Mouse (Mus musculus): ENCODE measurements around the gene Scap.
"Not testable (repeated sequence)": the region's sequence is repeated elsewhere in the genome, so short reads cannot be mapped to it uniquely, and the experiment has no call there.

Scap gene

DNA sequence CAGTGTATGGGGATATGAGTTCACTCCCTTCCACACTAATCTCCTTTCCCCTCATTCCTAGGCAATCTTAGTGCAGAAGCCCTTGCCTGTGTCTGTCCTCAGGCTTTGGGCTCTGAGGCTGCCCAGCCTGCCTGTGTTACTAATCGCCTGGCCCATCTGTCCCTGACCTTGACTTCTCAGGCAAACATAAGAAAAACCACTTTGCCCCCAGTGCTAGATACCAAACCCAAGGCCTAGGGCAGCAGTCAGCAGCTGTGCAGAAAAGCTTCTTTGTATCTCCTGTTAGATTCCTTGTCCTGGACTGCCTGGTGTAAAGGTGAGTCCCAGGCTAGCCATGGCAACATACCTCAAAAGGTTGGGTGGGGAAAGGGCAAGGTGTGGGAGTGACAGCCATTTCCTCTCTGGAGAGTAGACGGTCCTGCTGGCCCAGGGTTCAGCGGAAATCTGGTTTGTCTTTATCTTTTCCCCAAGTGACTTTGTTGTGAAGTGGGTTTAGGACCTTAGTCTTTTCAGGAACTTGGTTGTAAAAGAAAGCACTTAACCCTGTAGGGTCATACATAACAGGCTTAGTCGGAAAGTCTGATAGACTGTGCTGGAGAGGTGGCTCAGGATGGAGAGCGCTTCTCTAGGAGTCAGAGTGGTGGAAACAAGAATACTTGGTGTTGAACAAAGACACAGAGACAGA lies 4.0 kb upstream of the Scap start:
- in situ Hi-C loops (cut with MboI; ENCODE audit: low pct_unique_long_range_greater_than_20kb in 1 of 2, low sequenced_read_pairs in 2 of 2, unreplicated experiment in 1 of 2): no loop called here

DNA sequence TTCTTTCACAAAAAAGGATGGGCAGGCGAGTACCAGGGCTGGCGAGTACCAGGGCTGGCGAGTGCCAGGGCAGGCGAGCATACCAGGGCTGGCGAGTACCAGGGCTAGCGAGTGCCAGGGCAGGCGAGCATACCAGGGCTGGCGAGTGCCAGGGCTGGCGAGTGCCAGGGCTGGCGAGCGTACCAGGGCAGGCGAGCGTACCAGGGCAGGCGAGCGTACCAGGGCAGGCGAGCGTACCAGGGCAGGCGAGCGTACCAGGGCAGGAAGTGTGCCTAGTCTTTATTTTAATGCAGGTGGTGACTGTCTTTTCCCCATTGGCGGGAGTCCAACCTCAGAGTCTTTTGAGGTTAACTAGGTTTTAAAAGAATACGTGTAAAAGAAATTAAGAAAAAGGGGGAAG lies 3.4 kb upstream of the Scap start:
- in situ Hi-C loops (cut with MboI; ENCODE audit: low pct_unique_long_range_greater_than_20kb in 1 of 2, low sequenced_read_pairs in 2 of 2, unreplicated experiment in 1 of 2): no loop called here

DNA sequence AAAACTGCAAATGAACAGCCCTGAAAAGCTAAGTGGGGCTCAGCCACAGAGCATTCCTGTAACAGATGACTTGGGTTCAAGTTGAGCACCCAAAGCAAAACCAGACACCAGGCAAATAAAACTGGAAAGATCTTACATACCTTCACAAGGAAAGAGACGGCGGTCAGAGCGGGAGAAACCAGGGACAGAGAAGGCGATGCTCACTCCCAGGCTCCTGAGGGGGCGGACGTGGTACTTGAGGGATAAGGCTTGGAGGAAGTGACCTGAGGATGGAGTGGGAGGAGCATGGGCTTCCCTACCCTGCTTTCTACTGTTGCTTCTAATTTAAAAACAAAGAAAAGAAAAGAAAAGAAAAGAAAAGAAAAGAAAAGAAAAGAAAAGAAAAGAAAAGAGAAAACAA lies 2.7 kb upstream of the Scap start:
- in situ Hi-C loops (cut with MboI; ENCODE audit: low pct_unique_long_range_greater_than_20kb in 1 of 2, low sequenced_read_pairs in 2 of 2, unreplicated experiment in 1 of 2): no loop called here

DNA sequence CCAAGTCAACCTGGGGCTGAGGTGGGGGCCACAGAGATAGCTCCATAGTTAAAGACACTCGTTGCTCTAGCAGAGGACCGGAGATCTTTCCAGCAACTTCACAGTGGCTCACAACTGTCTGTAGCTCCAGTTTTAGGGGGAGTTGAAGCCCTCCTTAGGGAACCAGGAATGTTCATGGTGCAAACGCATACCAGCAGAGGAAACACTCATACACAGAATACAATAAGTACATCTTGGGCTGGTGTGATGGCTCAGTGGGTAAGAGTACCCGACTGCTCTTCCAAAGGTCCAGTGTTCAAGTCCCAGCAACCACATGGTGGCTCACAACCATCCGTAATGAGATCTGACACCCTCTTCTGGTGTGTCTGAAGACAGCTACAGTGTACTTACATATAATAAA lies 2.2 kb upstream of the Scap start:
- in situ Hi-C loops (cut with MboI; ENCODE audit: low pct_unique_long_range_greater_than_20kb in 1 of 2, low sequenced_read_pairs in 2 of 2, unreplicated experiment in 1 of 2): not testable (repeated sequence)

DNA sequence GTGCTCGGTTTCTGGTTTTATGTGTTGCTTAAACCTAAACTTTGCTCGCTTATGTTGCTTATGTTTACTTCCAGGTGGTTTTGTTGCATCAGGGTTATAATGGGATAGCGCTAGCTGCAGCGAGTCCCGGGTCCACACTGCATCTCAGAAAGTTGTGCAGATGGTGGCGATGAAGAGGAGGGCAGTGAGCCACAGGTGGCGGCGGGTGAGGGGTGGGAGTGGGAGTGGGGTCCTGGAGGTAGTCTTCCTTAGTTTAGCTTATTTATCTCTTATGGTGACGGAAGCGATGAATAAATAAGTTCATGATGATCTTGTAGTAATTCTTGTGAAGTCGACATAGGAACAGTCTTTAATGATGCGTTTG lies 790 bp downstream of the Scap start:
- in situ Hi-C loops (cut with MboI; ENCODE audit: low pct_unique_long_range_greater_than_20kb in 1 of 2, low sequenced_read_pairs in 2 of 2, unreplicated experiment in 1 of 2): no loop called here

DNA sequence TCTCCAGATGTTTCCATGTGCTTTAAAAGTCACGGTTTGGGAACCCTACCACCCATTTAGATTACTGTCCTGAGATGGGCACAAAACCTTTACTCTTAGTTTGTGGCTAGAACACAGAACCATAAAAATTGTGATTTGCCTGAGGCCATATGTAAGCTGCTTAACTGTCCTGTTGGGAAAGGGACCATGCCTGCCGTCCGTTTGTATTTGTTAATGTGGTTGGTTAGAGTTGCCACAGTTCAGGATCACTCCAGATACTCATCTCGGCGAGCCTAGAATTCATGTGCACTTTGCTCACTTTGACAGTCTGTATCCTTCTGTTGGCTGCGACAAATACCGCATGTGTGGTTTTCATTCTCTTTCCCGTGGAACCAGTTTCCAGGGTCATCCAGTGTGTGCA lies 1.8 kb downstream of the Scap start:
- in situ Hi-C loops (cut with MboI; ENCODE audit: low pct_unique_long_range_greater_than_20kb in 1 of 2, low sequenced_read_pairs in 2 of 2, unreplicated experiment in 1 of 2): no loop called here

DNA sequence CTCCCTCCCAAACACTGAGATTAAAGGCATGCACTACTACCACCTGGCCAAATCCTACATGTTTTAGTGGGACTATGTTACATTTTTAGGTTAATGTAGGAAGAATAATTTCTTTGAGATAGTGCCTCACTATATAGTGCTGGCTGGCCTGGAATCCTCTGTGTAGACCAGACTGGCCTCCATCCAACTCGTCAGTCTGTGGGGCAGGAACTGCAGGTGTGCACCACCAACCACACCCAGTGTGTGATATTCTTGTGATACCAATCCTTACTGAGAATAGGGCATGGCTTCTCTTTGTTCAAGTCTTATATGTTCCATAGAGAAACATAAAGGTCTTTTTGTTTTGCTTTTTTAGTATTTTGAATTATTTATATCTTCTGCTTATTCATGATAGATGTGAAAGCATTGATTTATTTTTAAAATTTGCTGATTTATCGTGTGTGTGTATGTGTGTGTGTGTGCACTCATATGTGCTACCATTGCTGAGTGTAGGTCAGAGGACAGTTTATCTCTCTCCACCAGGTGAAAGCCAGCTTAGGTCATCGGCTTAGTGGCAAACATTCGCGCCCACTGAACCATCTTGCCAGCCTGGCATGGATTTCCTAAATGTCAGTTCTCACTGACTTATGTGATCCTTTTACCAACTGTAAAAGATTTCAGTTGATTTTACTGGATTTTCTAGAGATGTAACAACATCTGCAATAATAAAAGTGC lies 7.1 kb downstream of the Scap start:
- in situ Hi-C loops (cut with MboI; ENCODE audit: low pct_unique_long_range_greater_than_20kb in 1 of 2, low sequenced_read_pairs in 2 of 2, unreplicated experiment in 1 of 2): no loop called here

DNA sequence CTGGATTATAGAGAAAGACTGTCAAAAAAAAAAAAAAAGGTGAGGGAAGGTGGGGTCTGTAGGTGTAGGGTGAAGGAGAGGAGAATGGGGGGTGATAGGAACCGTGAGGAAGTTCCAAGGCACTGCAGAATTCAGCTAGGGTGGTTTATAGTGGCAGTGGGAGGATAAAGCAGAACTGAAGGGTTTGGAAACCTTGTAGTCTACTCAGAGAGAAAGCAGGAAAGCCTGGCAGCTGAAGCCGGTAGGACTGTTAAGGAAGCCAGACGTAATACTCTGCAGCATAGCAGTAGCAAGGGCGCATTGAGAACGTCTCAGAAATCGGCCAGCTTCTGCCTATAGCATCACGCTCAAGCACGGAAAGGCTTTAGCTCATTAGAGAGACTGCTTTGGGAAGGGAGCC lies 8.9 kb downstream of the Scap start:
- in situ Hi-C loops (cut with MboI; ENCODE audit: low pct_unique_long_range_greater_than_20kb in 1 of 2, low sequenced_read_pairs in 2 of 2, unreplicated experiment in 1 of 2): no loop called here

DNA sequence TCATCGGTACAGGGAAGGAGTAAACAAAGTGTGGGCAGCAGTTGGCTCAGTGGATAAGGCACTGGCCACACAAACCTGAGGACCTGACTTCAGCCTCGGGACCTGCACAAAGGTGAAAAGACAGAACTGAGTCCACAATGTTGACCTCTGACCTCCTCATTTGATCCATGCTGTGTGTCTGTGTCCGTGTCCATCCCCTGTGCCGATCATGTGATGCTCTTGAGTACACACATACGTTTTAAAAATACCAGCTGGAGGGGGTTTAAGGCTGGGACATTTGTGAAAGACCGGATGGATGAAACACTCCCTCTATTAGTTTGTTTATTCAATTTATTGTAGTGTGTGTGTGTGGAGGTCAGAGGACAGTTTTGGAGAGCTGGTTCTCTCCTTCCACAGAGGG lies 10.7 kb downstream of the Scap start:
- in situ Hi-C loops (cut with MboI; ENCODE audit: low pct_unique_long_range_greater_than_20kb in 1 of 2, low sequenced_read_pairs in 2 of 2, unreplicated experiment in 1 of 2): no loop called here

DNA sequence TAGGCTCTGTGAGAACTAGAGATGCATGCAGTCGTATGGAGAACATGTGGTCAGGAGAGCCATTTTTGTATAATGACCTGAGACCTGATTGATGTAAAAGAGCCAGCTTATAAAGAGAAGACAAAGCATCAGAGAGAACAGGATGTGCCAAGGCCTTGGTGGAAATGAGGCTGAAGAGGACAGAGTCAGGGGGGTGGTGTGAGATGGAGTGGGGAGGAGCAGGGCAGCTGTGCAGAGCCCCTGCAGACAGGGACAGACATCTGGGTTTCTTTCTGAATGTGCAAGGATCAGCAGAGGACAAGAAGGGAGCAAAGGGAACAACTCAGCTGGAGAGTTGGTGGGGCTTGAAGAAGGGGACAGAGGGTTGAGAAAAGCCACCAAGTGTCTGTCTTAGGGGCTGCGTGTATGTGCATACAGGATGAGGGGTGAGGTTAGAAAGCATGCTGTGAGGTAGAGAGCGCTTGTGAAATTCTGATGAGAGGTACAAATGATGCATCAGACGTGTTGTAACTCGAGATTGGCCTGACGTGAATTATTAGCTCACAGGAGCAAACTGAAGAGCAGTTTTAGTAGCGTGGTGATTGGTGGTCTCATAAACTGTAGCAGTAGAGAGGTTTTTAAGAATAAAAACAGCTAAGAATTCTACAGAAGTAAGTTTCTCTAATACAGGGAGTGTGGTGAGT lies 12.1 kb downstream of the Scap start:
- in situ Hi-C loops (cut with MboI; ENCODE audit: low pct_unique_long_range_greater_than_20kb in 1 of 2, low sequenced_read_pairs in 2 of 2, unreplicated experiment in 1 of 2): no loop called here

DNA sequence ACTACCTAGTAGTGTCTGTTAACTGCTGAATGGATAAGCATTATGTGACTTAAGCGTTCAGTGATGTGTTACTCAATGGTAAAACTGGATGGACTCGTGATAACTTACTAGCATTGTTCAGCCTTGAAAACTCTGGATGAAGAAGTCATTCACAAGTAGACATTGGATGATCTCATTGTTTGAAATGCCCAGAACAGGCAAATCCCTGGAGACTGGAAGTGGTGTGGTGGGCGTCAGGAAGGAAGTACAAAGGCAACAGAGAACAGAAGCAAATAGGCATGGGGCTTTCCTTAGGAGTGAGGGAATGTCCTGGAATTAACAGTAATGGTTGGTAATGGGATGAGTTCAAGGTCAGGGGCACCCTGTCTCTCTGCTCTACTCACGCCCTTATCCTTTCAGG lies 15.8 kb downstream of the Scap start:
- in situ Hi-C loops (cut with MboI; ENCODE audit: low pct_unique_long_range_greater_than_20kb in 1 of 2, low sequenced_read_pairs in 2 of 2, unreplicated experiment in 1 of 2): no loop called here

DNA sequence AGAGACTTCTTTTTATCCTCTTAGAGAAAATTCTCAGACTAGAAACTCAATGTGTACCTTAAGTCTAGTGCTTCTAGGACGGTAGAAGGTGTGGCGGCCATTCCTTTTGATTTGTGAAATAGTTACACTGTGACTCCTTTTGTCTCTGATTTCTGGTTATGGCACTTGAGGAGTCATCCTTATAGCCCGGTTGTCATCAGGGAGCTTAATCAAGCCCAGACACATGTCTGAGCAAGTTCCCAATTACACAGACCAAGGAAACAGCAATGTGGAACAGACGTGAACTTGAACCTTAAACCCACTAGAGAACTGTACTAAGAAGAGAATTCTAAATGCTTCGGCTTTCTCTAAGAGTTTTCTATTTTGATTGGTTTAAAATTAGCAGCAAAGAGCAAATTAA lies 17.1 kb downstream of the Scap start:
- in situ Hi-C loops (cut with MboI; ENCODE audit: low pct_unique_long_range_greater_than_20kb in 1 of 2, low sequenced_read_pairs in 2 of 2, unreplicated experiment in 1 of 2): no loop called here

DNA sequence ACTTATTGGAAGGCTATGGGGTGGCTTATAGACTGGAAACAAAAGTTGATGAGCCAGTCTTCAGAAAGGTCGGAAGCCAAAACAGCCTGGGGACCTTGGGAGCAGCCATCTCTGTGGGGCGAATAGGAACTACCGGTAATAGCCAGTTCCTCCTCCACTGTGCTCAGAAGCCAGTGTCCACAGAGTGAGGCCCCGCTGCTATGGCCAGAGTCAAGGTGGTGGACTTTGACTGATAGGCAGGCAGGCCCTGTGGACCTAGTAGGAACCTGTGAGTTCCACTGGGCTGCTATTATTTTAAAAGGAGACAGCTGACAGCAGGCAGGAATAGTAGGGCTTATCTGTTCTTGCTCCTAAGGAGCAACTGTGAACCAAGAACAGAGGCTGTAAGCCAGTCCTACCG lies 17.5 kb downstream of the Scap start:
- in situ Hi-C loops (cut with MboI; ENCODE audit: low pct_unique_long_range_greater_than_20kb in 1 of 2, low sequenced_read_pairs in 2 of 2, unreplicated experiment in 1 of 2): no loop called here

DNA sequence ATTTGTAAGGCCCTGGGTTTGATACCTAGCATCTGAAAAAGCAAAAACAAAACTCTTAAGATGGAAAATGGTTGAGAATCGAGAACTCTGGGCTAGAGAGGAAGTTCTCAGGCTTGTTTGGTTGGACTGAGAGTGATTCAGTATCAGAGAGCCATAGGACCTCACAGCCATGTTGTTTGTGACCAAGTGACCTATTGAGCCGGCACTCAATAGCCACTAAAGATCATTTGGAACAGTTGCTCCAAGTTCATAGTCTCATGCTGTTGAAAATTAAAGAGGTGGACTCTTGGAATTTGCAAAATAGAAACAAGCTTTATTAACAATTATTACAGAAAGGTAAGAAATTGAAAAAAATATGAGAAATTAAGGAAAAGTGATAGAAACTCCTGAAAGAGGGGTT lies 18.3 kb downstream of the Scap start:
- in situ Hi-C loops (cut with MboI; ENCODE audit: low pct_unique_long_range_greater_than_20kb in 1 of 2, low sequenced_read_pairs in 2 of 2, unreplicated experiment in 1 of 2): no loop called here

DNA sequence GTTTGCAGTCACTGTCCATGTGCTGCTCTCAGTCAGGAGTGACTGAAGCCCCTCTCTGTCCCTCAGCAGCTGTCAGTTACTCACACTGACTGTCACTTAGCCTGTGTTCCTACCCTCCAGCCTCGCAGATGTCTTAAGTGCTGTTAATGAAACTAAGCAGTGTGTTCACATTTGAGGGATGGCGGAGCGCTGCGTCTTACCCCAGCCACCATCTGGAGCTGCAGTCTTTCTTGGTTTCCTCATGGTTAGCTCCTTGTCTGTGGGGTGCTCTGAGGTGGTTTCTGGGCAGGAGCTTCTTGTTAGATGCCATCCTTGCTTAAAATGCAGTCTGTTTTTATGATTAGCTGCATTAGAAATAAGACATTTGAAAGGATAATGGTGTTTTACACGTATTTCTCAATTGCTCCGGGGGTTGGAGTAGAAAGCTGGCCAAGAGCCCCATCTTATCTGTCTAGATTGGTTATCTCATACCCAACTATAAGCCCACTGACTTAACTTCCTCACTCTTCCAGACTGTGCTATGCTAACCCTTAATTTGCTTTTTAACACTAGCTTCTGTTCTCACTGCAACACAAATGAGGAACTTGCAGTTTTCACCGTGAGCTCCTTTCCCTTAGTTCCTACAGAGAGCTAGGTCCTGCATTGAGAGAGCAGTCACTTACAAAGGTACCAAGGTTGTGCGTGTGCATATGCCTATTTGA lies 19.0 kb downstream of the Scap start:
- in situ Hi-C loops (cut with MboI; ENCODE audit: low pct_unique_long_range_greater_than_20kb in 1 of 2, low sequenced_read_pairs in 2 of 2, unreplicated experiment in 1 of 2): no loop called here

DNA sequence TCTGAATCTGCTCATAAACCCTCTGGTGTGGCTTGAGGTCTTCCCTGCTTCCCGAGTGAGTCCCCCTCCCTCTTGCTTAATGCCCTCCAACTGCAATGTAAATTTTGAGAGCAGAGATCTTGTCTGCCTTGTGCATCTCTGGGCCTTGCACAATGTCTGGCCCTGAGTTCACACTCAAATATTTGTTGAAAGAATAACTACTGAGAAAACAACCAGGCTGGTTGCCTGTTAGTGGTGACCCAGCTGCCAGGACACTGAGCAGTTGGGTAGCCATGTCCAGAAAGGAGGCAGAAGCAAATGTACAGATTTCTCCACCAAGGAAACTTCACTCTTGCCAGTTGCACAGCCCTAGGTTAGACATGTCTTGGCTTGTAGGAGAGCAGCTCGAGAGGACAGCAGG lies 25.3 kb downstream of the Scap start:
- in situ Hi-C loops (cut with MboI; ENCODE audit: low pct_unique_long_range_greater_than_20kb in 1 of 2, low sequenced_read_pairs in 2 of 2, unreplicated experiment in 1 of 2): no loop called here

DNA sequence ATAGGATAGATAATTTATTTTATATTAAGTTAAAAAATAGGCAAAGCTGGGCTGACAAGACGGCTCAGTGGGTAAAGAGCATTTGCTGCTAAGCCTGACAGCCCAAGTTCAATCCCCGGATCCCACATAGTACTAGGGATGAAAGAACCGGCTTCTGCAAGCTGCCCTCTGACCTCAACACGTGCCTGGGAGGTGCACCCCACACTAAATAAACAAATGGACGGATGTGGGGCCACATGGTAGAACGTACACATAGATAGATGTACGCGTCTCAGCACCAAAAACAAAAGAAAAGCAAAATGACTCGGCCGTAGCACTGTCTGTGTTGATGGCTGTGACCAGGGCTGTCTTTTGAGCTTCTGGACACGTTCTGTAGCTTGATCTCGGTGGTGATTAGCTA lies 28.2 kb downstream of the Scap start:
- in situ Hi-C loops (cut with MboI; ENCODE audit: low pct_unique_long_range_greater_than_20kb in 1 of 2, low sequenced_read_pairs in 2 of 2, unreplicated experiment in 1 of 2): no loop called here

DNA sequence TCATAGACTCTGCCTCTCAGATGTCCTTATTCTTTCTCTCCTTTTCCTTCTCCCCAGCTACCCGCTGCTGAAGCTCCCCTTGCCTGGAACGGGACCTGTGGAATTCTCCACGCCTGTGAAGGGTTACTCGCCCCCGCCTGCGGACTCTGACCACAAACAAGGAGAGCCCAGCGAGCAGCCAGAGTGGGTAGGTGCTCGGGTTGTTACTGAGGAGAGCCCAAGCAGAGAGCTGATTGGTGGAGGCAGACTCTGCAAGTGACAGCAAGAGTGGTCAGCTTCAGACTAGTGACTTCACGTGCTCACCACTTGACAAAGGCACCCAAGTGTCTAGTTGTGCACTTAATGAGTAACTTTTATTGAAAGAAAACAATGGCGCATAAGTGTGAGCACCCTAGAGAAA lies 29.2 kb downstream of the Scap start:
- in situ Hi-C loops (cut with MboI; ENCODE audit: low pct_unique_long_range_greater_than_20kb in 1 of 2, low sequenced_read_pairs in 2 of 2, unreplicated experiment in 1 of 2): no loop called here

DNA sequence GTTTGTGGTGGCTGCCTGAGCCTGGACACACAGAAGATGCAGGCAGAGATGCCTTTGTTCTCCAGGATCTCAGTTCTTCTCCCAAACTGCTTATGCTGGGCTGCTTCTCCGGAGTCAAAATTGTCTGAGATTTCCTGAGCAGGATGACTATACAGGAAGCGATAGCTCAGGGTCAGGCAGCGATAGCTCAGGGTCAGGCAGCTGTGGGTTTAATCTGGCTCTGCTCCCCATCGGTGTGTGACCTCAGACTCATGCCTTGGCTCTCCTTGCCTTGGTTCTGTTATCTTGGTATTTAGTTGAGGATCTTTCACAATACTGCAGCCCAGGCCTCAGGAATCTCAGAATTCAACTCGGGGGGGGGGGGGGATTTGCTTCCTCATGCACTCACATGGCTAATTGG lies 33.7 kb downstream of the Scap start:
- in situ Hi-C loops (cut with MboI; ENCODE audit: low pct_unique_long_range_greater_than_20kb in 1 of 2, low sequenced_read_pairs in 2 of 2, unreplicated experiment in 1 of 2): no loop called here
